Mouse (Mus musculus) hindbrain, postnatal 0 days (tissue): ENCODE measurements around the gene Fggy. TPM values are rescaled to one million over a fixed set of nuclear protein-coding genes. Genes with fewer than 3 reads are reported as not detected.

Source experiments
- ATAC-seq: fragments of 200-750 bp; cut with Nextera tagmentation; 2 replicates; pipeline ENCODE4 v1.8.0; 2017; ENCODE audit warnings: mild to moderate bottlenecking, moderate TSS enrichment, moderate library complexity
- DNase-seq: peaks from one replicate; pipeline ENCODE4 v3.0.0-alpha.2; 2015; ENCODE audit warnings: low spot score
- H3K27ac ChIP-seq: fragments of 300-500 bp; sonication (generic); 2 replicates; pipeline ENCODE4 v1.5.1; 2014; ENCODE audit warnings: mild to moderate bottlenecking
- H3K27me3 ChIP-seq: fragments of 300-500 bp; sonication (generic); 2 replicates; pipeline ENCODE4 v1.6.1; 2014; ENCODE audit warnings: low read length, mixed read lengths; ENCODE audit not compliant: insufficient read depth
- H3K36me3 ChIP-seq: fragments of 300-500 bp; sonication (generic); 2 replicates; pipeline ENCODE4 v1.6.1; 2014; ENCODE audit warnings: low read length, mixed read lengths; ENCODE audit not compliant: insufficient read depth
- H3K4me1 ChIP-seq: fragments of 300-500 bp; sonication (generic); 2 replicates; pipeline ENCODE4 v1.6.1; 2014; ENCODE audit warnings: antibody characterized with exemption, low read length, mixed read lengths; ENCODE audit not compliant: insufficient read depth
- H3K4me2 ChIP-seq: fragments of 300-500 bp; sonication (generic); 2 replicates; pipeline ENCODE4 v1.6.1; 2014; ENCODE audit warnings: low read depth, mild to moderate bottlenecking, low read length, moderate library complexity, mixed read lengths
- H3K4me3 ChIP-seq: fragments of 300-500 bp; sonication (generic); 2 replicates; pipeline ENCODE4 v1.5.1; 2014; ENCODE audit warnings: low read length
- H3K9ac ChIP-seq: fragments of 300-500 bp; sonication (generic); replicated peaks from 2 replicates; pipeline ENCODE4 v1.6.1; 2014; ENCODE audit warnings: mild to moderate bottlenecking, low read length, moderate library complexity, mixed read lengths
- H3K9me3 ChIP-seq: fragments of 300-500 bp; sonication (generic); 2 replicates; pipeline ENCODE4 v1.6.1; 2016; ENCODE audit warnings: low read length, mixed read lengths
- CTCF ChIP-seq: IDR thresholded peaks from 2 replicates; pipeline ENCODE4 v1.5.1; 2016; ENCODE audit warnings: antibody characterized with exemption, control low read depth, low read depth
- WGBS: fragments of 180-500 bp; shearing (Covaris S2); extraction: QIAGEN DNeasy Blood & Tissue Kit; methylation state at CpG from one replicate; pipeline ENCODE4 v1.1.7; 2014; 5-methylcytosine and 5-hydroxymethylcytosine counted together
- polyA plus RNA-seq: library from polyadenylated mRNA; unstranded; fragments of >200 nt; fragmentation: Nextera tagmentation; extraction: Ambion mirVana; gene quantifications from 2 replicates; pipeline ENCODE4 v1.2.1, GENCODE M21; 2015
- total RNA-seq: library from RNA; depleted of rRNA; stranded (reverse); fragments of >200 nt; gene quantifications from 2 replicates; pipeline ENCODE4 v1.2.3, GENCODE M21; 2014

The Fggy gene
- total and polyA plus RNA-seq, 2 experiments from 2014 or later = 7.0 to 7.1 TPM

DNA sequence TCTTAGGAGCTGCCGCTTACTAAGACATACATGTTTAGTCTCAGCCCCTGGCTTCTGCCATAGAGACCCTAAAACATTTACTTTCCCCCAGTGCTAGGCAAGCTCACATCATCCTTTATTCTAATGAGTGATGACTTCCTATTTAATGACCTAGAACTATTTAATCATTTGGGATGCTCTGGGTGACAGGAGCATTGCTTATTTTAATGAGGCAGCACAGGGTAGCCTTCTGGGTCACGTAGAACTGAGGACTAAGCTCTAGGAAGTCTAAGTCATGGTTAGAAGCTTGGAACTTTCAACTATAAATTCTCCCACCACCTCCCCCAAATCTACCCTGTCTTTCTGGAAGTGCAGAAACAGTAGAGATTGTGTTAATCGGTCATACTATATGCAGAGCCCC is 111.2 kb downstream of the Fggy start:
- H3K4me3 ChIP-seq = no peak overlapping the region
- no peaks in the 10 kb centered on the region for H3K27me3 ChIP-seq
- H3K4me1 ChIP-seq = no peaks in the 10 kb centered on the region
- no peak overlapping the region for H3K27ac ChIP-seq
- no peak overlapping the region for H3K9ac ChIP-seq
- ATAC-seq = no peak
- H3K4me2 ChIP-seq = no peak overlapping the region
- DNase-seq = no peak
- 85% methylated on average over 3 of the region's 3 CpGs for WGBS
- H3K9me3 ChIP-seq = no peaks in the 10 kb centered on the region
- no peaks in the 10 kb centered on the region for H3K36me3 ChIP-seq
- no peak for TF ChIP-seq CTCF

DNA sequence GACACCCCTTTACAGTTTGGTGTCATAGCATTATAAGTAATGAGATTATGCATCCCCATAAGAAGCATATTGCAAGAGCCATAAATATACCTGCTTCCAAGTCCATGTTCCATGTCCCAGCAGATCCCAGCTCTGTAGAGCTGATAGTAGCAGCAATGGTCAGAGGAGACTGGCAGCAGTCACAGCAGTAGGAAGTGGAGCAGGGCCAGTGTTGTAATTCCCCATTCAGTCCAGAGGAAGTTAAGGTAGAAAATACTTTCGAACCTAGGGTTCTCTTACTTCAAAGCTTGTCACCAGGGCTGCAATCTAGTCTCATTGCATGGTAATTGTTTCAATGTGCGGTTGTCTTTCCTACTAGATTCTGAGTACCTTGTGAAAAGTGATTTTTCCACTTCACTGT is 112.0 kb downstream of the Fggy start:
- H3K36me3 ChIP-seq = no peaks in the 10 kb centered on the region
- TF ChIP-seq CTCF = no peak
- no peak overlapping the region for H3K4me2 ChIP-seq
- 61% methylated on average over 2 of the region's 2 CpGs for WGBS
- no peaks in the 10 kb centered on the region for H3K9me3 ChIP-seq
- ATAC-seq (no peak), DNase-seq (no peak)
- H3K27me3 ChIP-seq = no peaks in the 10 kb centered on the region
- H3K4me1 ChIP-seq = no peaks in the 10 kb centered on the region
- no peak overlapping the region for H3K9ac ChIP-seq
- H3K27ac ChIP-seq = no peak overlapping the region
- no peak overlapping the region for H3K4me3 ChIP-seq

DNA sequence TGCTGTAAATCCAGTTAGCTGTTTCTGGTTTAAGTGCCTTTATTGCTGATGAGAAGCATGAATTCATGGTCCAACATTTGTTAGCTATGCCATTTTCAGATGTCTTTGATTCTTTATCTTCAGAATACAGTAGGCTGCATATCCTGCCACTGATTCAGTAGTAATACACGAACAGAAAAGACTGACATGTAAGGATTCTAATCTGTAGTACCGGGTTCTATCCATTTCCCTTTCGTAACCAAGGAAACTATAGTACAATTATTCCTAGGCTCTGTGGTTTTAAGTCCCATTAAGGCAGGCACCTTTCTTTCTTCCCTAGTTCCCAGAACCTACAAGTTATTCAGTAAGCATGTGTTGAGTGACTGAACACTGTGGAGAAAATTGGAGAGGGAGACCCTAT is 113.3 kb downstream of the Fggy start:
- H3K27ac ChIP-seq = no peak overlapping the region
- TF ChIP-seq CTCF = no peak
- 67% methylated on average over 3 of the region's 3 CpGs for WGBS
- H3K4me2 ChIP-seq = no peak overlapping the region
- H3K27me3 ChIP-seq = no peaks in the 10 kb centered on the region
- DNase-seq (no peak), ATAC-seq (no peak)
- no peaks in the 10 kb centered on the region for H3K9me3 ChIP-seq
- no peak overlapping the region for H3K4me3 ChIP-seq
- H3K4me1 ChIP-seq = no peaks in the 10 kb centered on the region
- H3K36me3 ChIP-seq = no peaks in the 10 kb centered on the region
- H3K9ac ChIP-seq = no peak overlapping the region

DNA sequence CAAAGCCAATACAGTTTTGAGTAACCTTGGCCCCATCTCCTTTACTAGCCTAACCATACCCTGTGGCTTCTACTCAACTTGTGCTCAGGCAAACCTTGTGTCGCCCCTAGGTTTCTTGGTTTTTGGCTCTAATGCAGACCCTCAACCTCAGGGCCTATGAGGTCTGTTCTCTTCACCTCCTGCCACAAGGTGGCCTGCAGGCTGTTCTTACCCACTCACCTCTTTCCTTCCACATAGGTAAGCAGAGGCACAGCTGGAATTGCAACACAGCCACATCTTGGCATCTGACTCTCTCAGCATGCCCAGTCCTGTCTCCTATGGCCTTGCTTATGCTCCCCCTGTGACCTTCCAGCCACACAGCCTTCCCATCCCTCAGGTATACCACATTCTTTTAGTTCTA is 114.7 kb downstream of the Fggy start:
- no peak overlapping the region for H3K4me3 ChIP-seq
- H3K4me1 ChIP-seq = no peaks in the 10 kb centered on the region
- no peak overlapping the region for H3K4me2 ChIP-seq
- TF ChIP-seq CTCF = no peak
- DNase-seq (no peak), ATAC-seq (no peak)
- WGBS = 92% methylated on average over 1 of the region's 1 CpGs
- H3K9me3 ChIP-seq = no peaks in the 10 kb centered on the region
- no peak overlapping the region for H3K27ac ChIP-seq
- no peaks in the 10 kb centered on the region for H3K27me3 ChIP-seq
- H3K36me3 ChIP-seq = no peaks in the 10 kb centered on the region
- H3K9ac ChIP-seq = no peak overlapping the region

DNA sequence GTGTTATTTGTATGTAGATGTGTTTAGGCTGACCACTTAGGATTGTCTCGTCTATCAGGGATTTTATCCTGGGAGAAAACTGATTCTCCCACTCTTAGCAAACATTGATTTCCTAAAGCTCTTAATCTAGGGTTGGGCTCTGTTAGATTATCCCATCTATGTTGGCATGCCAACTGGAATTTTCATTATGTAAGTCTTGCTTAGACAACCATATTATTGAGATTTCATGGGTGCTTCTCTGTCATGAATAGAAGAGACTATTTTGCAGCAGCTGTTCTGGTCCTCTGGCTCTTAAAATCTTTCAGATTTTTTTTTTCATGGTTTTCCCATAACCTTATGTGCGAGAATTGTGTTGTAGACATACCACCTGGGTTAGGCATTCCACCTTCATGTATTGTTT is 119.1 kb downstream of the Fggy start:
- TF ChIP-seq CTCF = no peak
- no peak for ATAC-seq
- no peaks in the 10 kb centered on the region for H3K27me3 ChIP-seq
- no peak overlapping the region for H3K27ac ChIP-seq
- H3K4me1 ChIP-seq = no peaks in the 10 kb centered on the region
- no peaks in the 10 kb centered on the region for H3K9me3 ChIP-seq
- H3K4me2 ChIP-seq = no peak overlapping the region
- no peak overlapping the region for H3K4me3 ChIP-seq
- WGBS = 60% methylated on average over 2 of the region's 2 CpGs
- no peak overlapping the region for H3K9ac ChIP-seq
- H3K36me3 ChIP-seq = no peaks in the 10 kb centered on the region
- DNase-seq = no peak

DNA sequence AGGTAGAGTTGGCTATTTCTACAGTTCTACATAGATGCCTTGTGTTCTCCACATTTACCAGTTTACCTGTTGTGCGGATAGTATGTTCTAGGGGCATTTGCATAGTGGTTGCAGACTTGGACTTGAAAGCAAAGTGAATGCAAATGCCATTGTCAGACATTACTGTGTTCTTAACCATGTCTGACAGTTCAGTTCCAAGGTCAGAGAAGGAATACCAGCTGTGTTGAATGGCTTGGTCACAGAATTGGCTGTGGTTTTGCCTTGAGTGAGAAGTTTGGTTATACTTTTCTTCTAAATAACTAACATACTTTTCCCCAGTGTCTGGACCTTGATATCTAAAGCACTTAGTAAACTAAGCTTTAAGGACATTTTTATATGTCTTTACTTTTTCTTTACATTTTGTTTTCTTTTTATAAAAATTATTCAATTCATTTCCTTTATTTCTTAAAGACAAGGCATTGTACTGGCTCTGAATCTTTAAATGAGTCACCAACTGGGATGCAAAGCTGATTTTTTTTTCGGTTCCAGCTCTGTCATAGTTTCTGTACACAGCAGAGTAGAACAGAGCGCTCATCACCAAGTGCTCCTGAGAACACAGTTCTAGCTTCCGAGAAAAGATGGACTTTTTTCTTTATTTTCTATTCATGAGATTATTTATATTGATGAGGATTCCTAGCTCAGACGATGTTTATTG is 123.6 kb downstream of the Fggy start:
- no peaks in the 10 kb centered on the region for H3K9me3 ChIP-seq
- TF ChIP-seq CTCF = no peak
- H3K4me1 ChIP-seq = no peaks in the 10 kb centered on the region; the same call in 1 of the 2 replicates
- no peak for DNase-seq
- no peaks in the 10 kb centered on the region for H3K27me3 ChIP-seq
- H3K4me2 ChIP-seq = no peak overlapping the region
- H3K9ac ChIP-seq = no peak overlapping the region
- WGBS = 80% methylated on average over 5 of the region's 5 CpGs
- no peak overlapping the region for H3K4me3 ChIP-seq
- ATAC-seq = no peak
- H3K27ac ChIP-seq = no peak overlapping the region
- H3K36me3 ChIP-seq = no peaks in the 10 kb centered on the region

DNA sequence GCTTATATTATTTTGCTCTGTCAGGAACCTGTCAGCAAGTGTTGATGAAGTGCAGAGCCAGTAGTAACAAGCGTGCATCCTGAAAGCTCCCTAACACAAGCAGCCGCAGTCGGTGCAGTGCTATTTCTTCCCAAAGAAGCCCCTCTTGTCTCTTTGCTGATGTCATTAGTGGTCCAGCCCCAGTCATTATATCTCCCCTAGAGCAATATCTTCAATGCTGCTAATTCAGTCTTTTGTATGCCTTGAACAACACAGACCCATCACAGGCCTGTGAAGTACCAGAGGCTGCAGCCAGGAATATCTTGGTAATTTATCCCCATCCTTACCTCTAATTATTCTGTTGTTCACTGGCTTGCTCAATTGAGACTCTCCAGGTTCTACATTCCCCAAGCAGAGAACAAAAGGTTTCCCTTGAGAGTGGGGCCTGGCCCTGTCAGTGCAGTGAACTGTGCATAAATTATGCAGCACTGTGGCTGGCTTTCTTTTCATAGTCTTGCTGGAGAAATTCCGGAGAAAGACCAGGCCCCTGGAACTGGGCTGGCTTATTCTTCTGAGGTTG is 127.3 kb downstream of the Fggy start:
- Histone ChIP-seq H3K36me3 (no peaks in the 10 kb centered on the region), H3K9me3 (no peaks in the 10 kb centered on the region), H3K4me2 (no peak overlapping the region), H3K9ac (no peak overlapping the region), H3K27me3 (no peaks in the 10 kb centered on the region), H3K4me1 (no peaks in the 10 kb centered on the region; the same call in 1 of the 2 replicates), H3K27ac (no peak overlapping the region), H3K4me3 (no peak overlapping the region)
- WGBS = 18% methylated on average over 4 of the region's 4 CpGs
- DNase-seq (peak; percentile 43), ATAC-seq (peak; percentile 76)
- no peak for TF ChIP-seq CTCF
